Mouse (Mus musculus) gastrocnemius, adult 2 months (tissue): Measurements from ENCODE around the gene Olfr1026. TPM values are rescaled to one million over a fixed set of nuclear protein-coding genes. Genes with fewer than 3 reads are reported as not detected.

Experiments used
- DNase-seq: peaks from one replicate; pipeline ENCODE4 v3.0.0; 2022
- H3K27ac ChIP-seq: fragments of 200-600 bp; 2 replicates; pipeline ENCODE4 v1.8.1; 2022; ENCODE audit warnings: mild to moderate bottlenecking
- H3K4me3 ChIP-seq: fragments of 200-600 bp; 2 replicates; pipeline ENCODE4 v1.8.1; 2022; ENCODE audit warnings: mild to moderate bottlenecking, moderate library complexity
- CTCF ChIP-seq: fragments of 200-600 bp; IDR thresholded peaks from 2 replicates; pipeline ENCODE4 v1.8.1; 2022; ENCODE audit warnings: antibody characterized with exemption, mild to moderate bottlenecking, moderate library complexity
- intact Hi-C: fragments of 180-260 bp; cut with DNase I; formaldehyde crosslinking; loops from one replicate; pipeline ENCODE4 v1.15.1; 2025
- long read RNA-seq, 2 experiments: library from polyadenylated mRNA; stranded (forward); transcript quantifications; one replicate each; pipeline ENCODE4 v2.0.0; 2021
- total RNA-seq, 2 experiments: library from RNA; stranded (reverse); gene quantifications; 2 replicates each; pipeline ENCODE4 v1.2.3; 2021

The Olfr1026 gene
- not detected for total RNA-seq
- long read RNA-seq, experiment 1: 0 reads
- long read RNA-seq, experiment 2: 0 reads

DNA sequence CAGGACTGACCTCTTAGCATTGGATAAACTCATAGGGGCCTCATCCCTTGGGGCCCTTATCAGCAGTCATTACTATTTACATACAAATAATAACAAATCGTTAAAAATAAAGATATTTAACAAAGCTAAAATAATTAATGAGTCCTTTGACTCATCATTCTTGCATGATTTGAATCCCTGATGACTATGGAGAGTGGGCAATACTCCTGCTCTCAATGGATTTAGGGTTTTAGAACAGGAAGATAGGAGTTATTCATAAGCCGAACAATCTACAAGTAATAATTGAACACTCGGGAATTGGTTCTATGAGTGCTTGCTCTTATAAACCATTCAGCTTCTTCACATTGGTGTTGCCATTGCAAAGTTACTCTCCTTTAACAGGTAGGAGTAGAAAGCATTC is at the start of gene Olfr1026:
Olfr1026 (plus strand) TSS at position 301 of the 400 bp plus-strand sequence.
- intact Hi-C loops: no loop called here
- no peak within 1 kb of the TSS for H3K4me3 ChIP-seq
- no peak for TF ChIP-seq CTCF
- H3K27ac ChIP-seq: no peak within 1 kb of the TSS
- DNase-seq: no peak

DNA sequence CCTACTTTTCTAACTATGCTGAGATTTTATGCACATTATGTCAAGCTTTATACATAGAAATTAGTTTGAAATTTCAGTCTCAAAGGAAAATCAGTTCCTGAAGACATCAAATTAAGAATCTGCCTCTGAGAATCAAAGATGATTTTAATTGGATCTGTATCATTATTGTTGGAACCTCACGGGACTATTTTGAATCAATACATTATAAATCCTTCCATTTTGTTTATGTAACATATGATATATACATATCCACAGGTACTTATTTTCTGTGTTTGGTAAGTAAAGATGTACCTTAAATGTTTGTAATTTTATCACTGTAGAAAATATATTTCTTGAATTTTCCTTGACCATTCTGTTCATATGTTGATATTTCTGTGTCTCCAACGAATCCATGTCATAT is 36.0 kb upstream of the Olfr1026 start, which contains the start of gene Olfr1023:
Olfr1023 (plus strand) TSS at position 301 of the 400 bp plus-strand sequence.
- DNase-seq: no peak

DNA sequence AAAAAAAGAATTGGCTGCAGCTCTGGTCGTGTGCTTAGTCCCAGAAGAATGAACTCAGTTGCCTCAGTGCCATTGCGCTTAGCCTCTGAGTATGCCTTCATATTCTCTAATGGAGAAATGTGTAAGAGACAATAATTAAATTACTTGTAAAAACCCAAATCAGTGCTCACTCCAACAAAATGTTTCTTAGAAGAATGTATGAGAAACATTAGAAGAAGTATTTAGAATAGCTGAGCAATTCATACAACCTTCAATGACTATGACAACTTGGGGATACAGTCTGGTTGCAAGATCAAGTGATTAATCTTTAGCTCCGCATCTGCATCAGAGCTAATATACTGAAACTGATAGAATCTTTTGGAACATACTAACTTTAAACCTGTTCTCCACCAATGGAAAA is 16.4 kb upstream of the Olfr1026 start, which contains the start of gene Olfr1024:
Olfr1024 (minus strand) TSS at position 101 of the 400 bp plus-strand sequence.
- no peak within 1 kb of the TSS for H3K27ac ChIP-seq
- intact Hi-C loops: no loop called here
- TF ChIP-seq CTCF: no peak
- no peak for DNase-seq
- no peak within 1 kb of the TSS for H3K4me3 ChIP-seq

More for the DNA sequence above, 36.0 kb upstream of the Olfr1026 start, which contains the start of gene Olfr1023:
- Histone ChIP-seq H3K4me3 (no peak within 1 kb of the TSS), H3K27ac (no peak within 1 kb of the TSS)
- intact Hi-C loops: no loop called here
- no peak for TF ChIP-seq CTCF

DNA sequence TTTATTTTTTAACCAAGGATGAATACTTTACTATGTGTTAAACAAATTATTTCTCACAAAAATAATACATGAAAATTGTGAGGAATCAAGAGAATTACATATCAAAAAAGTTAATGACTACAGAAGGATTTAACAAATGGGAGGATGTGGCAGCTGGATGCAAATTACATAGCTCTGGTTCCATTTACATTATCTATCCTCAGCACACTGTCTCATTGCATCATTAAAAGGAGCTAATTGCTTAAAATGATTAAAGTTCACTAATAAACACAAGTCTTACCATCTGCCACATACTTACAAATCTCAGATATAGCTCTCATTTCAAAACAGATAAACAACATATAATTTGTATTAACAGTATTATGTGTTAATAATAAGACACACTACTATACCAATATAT is 8.2 kb upstream of the Olfr1026 start:
- TF ChIP-seq CTCF: no peak
- intact Hi-C loops: no loop called here

DNA sequence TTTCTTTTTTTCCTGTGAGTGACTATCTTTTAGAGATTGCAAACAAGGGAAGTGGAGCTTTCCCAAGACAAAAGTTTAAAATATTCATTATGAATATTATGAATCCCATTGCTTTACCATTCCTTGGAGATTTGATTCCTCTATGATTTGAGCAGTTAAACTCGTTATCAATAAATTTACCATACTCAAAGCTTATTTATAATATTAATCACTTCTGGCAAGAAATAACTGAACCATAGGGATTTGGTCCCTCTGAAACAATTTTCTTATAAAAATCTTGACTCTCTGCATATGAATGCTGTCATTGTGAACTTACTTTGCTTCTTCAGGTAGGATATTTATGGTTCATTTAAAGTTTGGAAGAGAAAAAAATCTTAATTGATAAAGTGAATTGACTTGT is 6.5 kb upstream of the Olfr1026 start, which contains the start of gene Olfr1025-ps1:
Olfr1025-ps1 (plus strand) TSS at position 301 of the 400 bp plus-strand sequence.
- TF ChIP-seq CTCF: no peak
- no peak within 1 kb of the TSS for H3K4me3 ChIP-seq
- no peak within 1 kb of the TSS for H3K27ac ChIP-seq
- intact Hi-C loops: no loop called here
- DNase-seq: no peak

More for the DNA sequence above, 8.2 kb upstream of the Olfr1026 start:
- no peak overlapping the region for H3K27ac ChIP-seq
- DNase-seq: no peak
- H3K4me3 ChIP-seq: no peak overlapping the region

DNA sequence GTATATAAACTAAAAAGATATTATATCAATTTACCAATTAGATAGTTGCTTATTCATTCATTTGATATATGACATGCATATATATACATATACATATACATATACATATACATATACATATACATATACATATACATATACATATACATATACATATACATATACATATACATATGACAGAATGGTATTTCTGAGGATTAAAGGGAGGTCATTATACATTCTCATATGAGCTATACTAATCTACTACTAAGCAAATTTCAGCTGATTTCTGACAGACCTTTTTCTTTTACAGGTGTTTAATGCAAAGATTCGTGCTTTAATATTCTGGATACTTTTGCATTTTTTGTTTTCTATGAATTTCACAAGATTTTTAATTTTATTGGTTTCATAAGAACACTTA is 28.8 kb downstream of the Olfr1026 start, which contains the start of gene Olfr1028:
Olfr1028 (plus strand) TSS at position 301 of the 400 bp plus-strand sequence.
- intact Hi-C loops: no loop called here
- no peak within 1 kb of the TSS for H3K27ac ChIP-seq
- H3K4me3 ChIP-seq: no peak within 1 kb of the TSS
- no peak for DNase-seq
- TF ChIP-seq CTCF: no peak

DNA sequence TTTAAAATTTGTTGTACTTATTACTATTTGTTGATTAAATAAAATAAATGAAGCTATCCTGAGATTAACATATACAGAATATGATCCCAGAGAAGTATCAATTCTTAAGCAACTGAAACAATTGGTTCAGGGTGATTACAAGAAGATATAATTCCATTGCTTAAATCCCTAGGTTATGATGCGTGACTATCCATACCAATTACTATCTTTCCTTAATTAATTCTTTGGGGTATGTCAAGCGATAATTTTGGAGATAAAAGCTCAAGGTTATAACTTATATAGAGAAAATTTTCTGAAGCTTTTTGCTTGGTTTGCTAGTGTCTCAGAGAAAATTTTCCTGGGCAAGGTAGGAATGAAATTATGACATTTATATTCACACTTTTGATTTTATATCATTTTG is 52.2 kb downstream of the Olfr1026 start, which contains the start of gene Olfr1029:
Olfr1029 (plus strand) TSS at position 301 of the 400 bp plus-strand sequence.
- TF ChIP-seq CTCF: no peak
- Histone ChIP-seq H3K27ac (no peak within 1 kb of the TSS), H3K4me3 (no peak within 1 kb of the TSS)
- no peak for DNase-seq
- intact Hi-C loops: no loop called here

Other genes starting within 250 kb of the Olfr1026 start
- not detected for gene Olfr1006, start 242.8 kb upstream of the Olfr1026 start, total RNA-seq
- not detected for gene Olfr1008, start 232.1 kb upstream of the Olfr1026 start, total RNA-seq
- not detected for gene Olfr1009, start 206.1 kb upstream of the Olfr1026 start, total RNA-seq
- not detected for gene Olfr1012, start 158.8 kb upstream of the Olfr1026 start, total RNA-seq
- not detected for gene Olfr1013, start 154.5 kb upstream of the Olfr1026 start, total RNA-seq
- gene Olfr1014, start 148.8 kb upstream of the Olfr1026 start, total RNA-seq: not detected
- gene Olfr1015, start 139.5 kb upstream of the Olfr1026 start, total RNA-seq: not detected
- not detected for gene Olfr1016, start 119.0 kb upstream of the Olfr1026 start, total RNA-seq
- gene Olfr1018, start 103.1 kb upstream of the Olfr1026 start, total RNA-seq: not detected
- gene Olfr1019, start 76.1 kb upstream of the Olfr1026 start, total RNA-seq: not detected
- gene Olfr1020, start 74.5 kb upstream of the Olfr1026 start, total RNA-seq: not detected
- not detected for gene Olfr1022, start 53.0 kb upstream of the Olfr1026 start, total RNA-seq
- gene Olfr1023, start 35.9 kb upstream of the Olfr1026 start, total RNA-seq: not detected
- gene Olfr1024, start 16.5 kb upstream of the Olfr1026 start, total RNA-seq: not detected
- gene Olfr1025-ps1, start 6.4 kb upstream of the Olfr1026 start, total RNA-seq: not detected
- not detected for gene Olfr1028, start 28.9 kb downstream of the Olfr1026 start, total RNA-seq
- gene Olfr1029, start 52.3 kb downstream of the Olfr1026 start, total RNA-seq: not detected
- not detected for gene Olfr1030, start 57.7 kb downstream of the Olfr1026 start, total RNA-seq
- not detected for gene Olfr1031, start 68.7 kb downstream of the Olfr1026 start, total RNA-seq
- not detected for gene Olfr1032, start 84.0 kb downstream of the Olfr1026 start, total RNA-seq
- under 1 TPM in 1 of 2 experiments, not detected in 1; 0.14 TPM for gene Olfr1033, start 99.1 kb downstream of the Olfr1026 start, total RNA-seq
- gene Olfr1034, start 124.3 kb downstream of the Olfr1026 start, total RNA-seq: not detected
- gene Olfr1036, start 152.4 kb downstream of the Olfr1026 start, total RNA-seq: not detected
- gene Olfr1037, start 165.8 kb downstream of the Olfr1026 start, total RNA-seq: not detected
- not detected for gene Olfr1039, start 214.4 kb downstream of the Olfr1026 start, total RNA-seq
- not detected for gene Olfr1040, start 225.2 kb downstream of the Olfr1026 start, total RNA-seq
- gene Olfr1042, start 240.3 kb downstream of the Olfr1026 start, total RNA-seq: not detected
- gene Olfr1043, start 246.0 kb downstream of the Olfr1026 start, total RNA-seq: not detected